9 mouse cellular contexts compared by ENCODE assay signal in genomic region chr4:140631276-140631849, GRCm38 (mm10). TPM values are rescaled to one million over a fixed set of nuclear protein-coding genes. Genes with fewer than 3 reads are reported as not detected.
DNase-seq lines count a peak whose midpoint lies in the region; ATAC-seq and TF ChIP-seq lines count a peak whose summit lies in the region.
"Had no signal": no experiment of that assay in that cellular context is flagged by ENCODE, and none has a peak within 500 bp of the region (broad histone marks: within the 10 kb centered on the region; RNA-seq: fewer than 3 reads in every experiment).

No protein-coding gene starts in this region.

- 0 out of 2 replicates have a peak, but pooled peaks cover 5% of the 10 kb centered on the region for H3K36me3 ChIP-seq in heart, embryonic 12.5 days
- H3K36me3 ChIP-seq in kidney, postnatal 0 days (ENCODE audit: insufficient read depth, low read length) = no peaks in the 10 kb centered on the region
- H3K36me3 ChIP-seq: G1E had no signal

- intact Hi-C loops in heart, postnatal 25 days (cut with DNase I) = no loop called here
- intact Hi-C loops in left cerebral cortex, postnatal 4 days (cut with DNase I) = no loop called here

- TF ChIP-seq CTCF in kidney, postnatal 0 days (IDR thresholded peaks at IDR 0.05; ENCODE audit: low read depth) = no peak

- H3K4me2 ChIP-seq in heart, embryonic 12.5 days = peak overlapping the region; percentile 51; the same call in 1 of the 2 replicates
- no peak overlapping the region for H3K4me2 ChIP-seq in kidney, postnatal 0 days (ENCODE audit: low read length)

- no peak for ATAC-seq in heart, embryonic 12.5 days (ENCODE audit: insufficient number of reproducible peaks, low FRiP score)
- peak; percentile 46; the same call in 1 of the 2 replicates for ATAC-seq in common myeloid progenitor, adult 5-6 weeks (replicated peaks; ENCODE audit: low read depth, poor library complexity, severe bottlenecking)
- no peak for ATAC-seq in kidney, postnatal 0 days (replicated peaks; ENCODE audit: low FRiP score, low read depth)

- DNase-seq in heart, postnatal 25 days (ENCODE audit: low spot score) = no peak
- peak; percentile 40 for DNase-seq in 3134 (ENCODE audit: extremely low read depth, insufficient read length, low spot score)
- no peak for DNase-seq in kidney, postnatal 0 days (ENCODE audit: low spot score)
- DNase-seq in left cerebral cortex, adult 8-10 months (ENCODE audit: low spot score in 2 of 2) = no peak
- no peak for DNase-seq in left cerebral cortex, postnatal 4 days
- no peak for DNase-seq in thymus, postnatal 36 days

- H3K9me3 ChIP-seq in heart, embryonic 12.5 days (replicated peaks) = no peaks in the 10 kb centered on the region
- no peaks in the 10 kb centered on the region for H3K9me3 ChIP-seq in kidney, postnatal 0 days (replicated peaks; ENCODE audit: low read length)
- H3K9me3 ChIP-seq: G1E had no signal

- WGBS in heart, embryonic 12.5 days = 78% methylated on average over 6 of the region's 6 CpGs
- WGBS in kidney, postnatal 0 days = 54% methylated on average over 6 of the region's 6 CpGs

- peak overlapping the region; percentile 72 for H3K27ac ChIP-seq in heart, embryonic 12.5 days (ENCODE audit: poor library complexity, severe bottlenecking)
- peak overlapping the region; percentile 84 for H3K27ac ChIP-seq in kidney, postnatal 0 days

- H3K27me3 ChIP-seq in heart, embryonic 12.5 days (replicated peaks) = no peaks in the 10 kb centered on the region
- H3K27me3 ChIP-seq in kidney, postnatal 0 days (ENCODE audit: insufficient read depth, low read length) = no peaks in the 10 kb centered on the region

- peaks cover 55% of the 10 kb centered on the region for H3K4me1 ChIP-seq in heart, embryonic 12.5 days (replicated peaks)
- H3K4me1 ChIP-seq in kidney, postnatal 0 days (replicated peaks; ENCODE audit: insufficient read depth, low read length) = peaks cover 44% of the 10 kb centered on the region

- H3K9ac ChIP-seq in heart, embryonic 12.5 days = 0 out of 2 replicates have a peak overlapping the region, but pooled peaks have one; percentile 5
- H3K9ac ChIP-seq in kidney, postnatal 0 days (ENCODE audit: low read depth, low read length) = no peak overlapping the region

- no peak overlapping the region for H3K4me3 ChIP-seq in heart, embryonic 12.5 days
- no peak overlapping the region for H3K4me3 ChIP-seq in kidney, postnatal 0 days (replicated peaks; ENCODE audit: low read depth, low read length)

RNA-seq across cellular contexts. Expression of gene Arhgef10l, which starts 34.4 kb away (rescaled TPM):
- 20.1 and 21.0 TPM in 2 replicates for polyA plus RNA-seq in heart, embryonic 12.5 days (2016; fragmentation: Nextera tagmentation; extraction: Ambion mirVana)
- 10 to 100 TPM; 62.4 to 63.9 TPM for total RNA-seq in heart, postnatal 25 days (2021)
- total RNA-seq in common myeloid progenitor, adult 5-6 weeks (2017) = 0.78 and 1.8 TPM in 2 replicates
- polyA plus RNA-seq in kidney, postnatal 0 days (2015; fragmentation: Nextera tagmentation; extraction: Ambion mirVana) = 21.2 and 22.2 TPM in 2 replicates
- total RNA-seq in left cerebral cortex, adult 8-10 months (2022) = 10 to 100 TPM; 68.0 to 98.1 (median 77.8) TPM
- total RNA-seq in left cerebral cortex, postnatal 4 days (2021) = 10 to 100 TPM; 50.6 to 52.0 TPM

Comparison
In these comparisons a context has a peak if more than half of its experiments do, and no peak if none do; other contexts are left out.
1. RNA of gene Arhgef10l, which starts 34.4 kb away (total RNA-seq): 68.0 to 98.1 TPM in left cerebral cortex, adult 8-10 months, 62.4 to 63.9 TPM in heart, postnatal 25 days and 50.6 to 52.0 TPM in left cerebral cortex, postnatal 4 days; 0.78 to 1.8 TPM in common myeloid progenitor, adult 5-6 weeks; every median in the first group is over 10 times any median in the second.